Mouse (Mus musculus) lung, postnatal 0 days (tissue): ENCODE data around the gene Gpc6.

Experiments used
- CTCF ChIP-seq: IDR thresholded peaks from 2 replicates; pipeline ENCODE4 v1.5.1; 2016; ENCODE audit warnings: antibody characterized with exemption, mild to moderate bottlenecking
- EP300 ChIP-seq: IDR thresholded peaks from 2 replicates; pipeline ENCODE4 v1.6.1; 2016; ENCODE audit warnings: antibody characterized with exemption, mild to moderate bottlenecking, control low read depth

GRCm38 (mm10) chr14:117981532-117981931, 1056.4 kb downstream of the Gpc6 start:
- TF ChIP-seq EP300, result no peak
- no peak for TF ChIP-seq CTCF
